Mouse (Mus musculus) midbrain, postnatal 0 days (tissue): Measurements from ENCODE around the gene Slc29a2. TPM values are rescaled to one million over a fixed set of nuclear protein-coding genes. Genes with fewer than 3 reads are reported as not detected.

Source experiments
- ATAC-seq: fragments of 200-750 bp; cut with Nextera tagmentation; 2 replicates; pipeline ENCODE4 v1.8.0; 2017; ENCODE audit warnings: moderate number of reproducible peaks, mild to moderate bottlenecking, moderate TSS enrichment, moderate library complexity; ENCODE audit not compliant: low FRiP score
- DNase-seq: peaks from one replicate; pipeline ENCODE4 v3.0.0-alpha.2; 2015; ENCODE audit warnings: low spot score
- H3K27ac ChIP-seq: fragments of 300-500 bp; sonication (generic); 2 replicates; pipeline ENCODE4 v1.5.1; 2014; ENCODE audit warnings: low read depth, mild to moderate bottlenecking, low read length, mixed read lengths
- H3K27me3 ChIP-seq: fragments of 300-500 bp; sonication (generic); 2 replicates; pipeline ENCODE4 v1.6.1; 2014; ENCODE audit warnings: low read length, control low read depth, mixed read lengths; ENCODE audit not compliant: insufficient read depth
- H3K36me3 ChIP-seq: fragments of 300-500 bp; sonication (generic); 2 replicates; pipeline ENCODE4 v1.6.1; 2014; ENCODE audit warnings: low read length, control low read depth, mixed read lengths; ENCODE audit not compliant: insufficient read depth
- H3K4me1 ChIP-seq: fragments of 300-500 bp; sonication (generic); 2 replicates; pipeline ENCODE4 v1.6.1; 2014; ENCODE audit warnings: mild to moderate bottlenecking, control low read depth, antibody characterized with exemption, low read length, mixed read lengths; ENCODE audit not compliant: insufficient read depth
- H3K4me2 ChIP-seq: fragments of 300-500 bp; sonication (generic); 2 replicates; pipeline ENCODE4 v1.6.1; 2014; ENCODE audit warnings: low read depth, mild to moderate bottlenecking, low read length, mixed read lengths; ENCODE audit not compliant: poor library complexity, severe bottlenecking
- H3K4me3 ChIP-seq: fragments of 300-500 bp; sonication (generic); 2 replicates; pipeline ENCODE4 v1.5.1; 2014; ENCODE audit warnings: low read depth, mild to moderate bottlenecking, low read length, moderate library complexity
- H3K9ac ChIP-seq: fragments of 300-500 bp; sonication (generic); replicated peaks from 2 replicates; pipeline ENCODE4 v1.6.1; 2014; ENCODE audit warnings: mild to moderate bottlenecking, low read length, moderate library complexity, mixed read lengths; ENCODE audit not compliant: poor library complexity, severe bottlenecking
- H3K9me3 ChIP-seq: fragments of 300-500 bp; sonication (generic); 2 replicates; pipeline ENCODE4 v1.6.1; 2016; ENCODE audit warnings: low read length, control low read depth
- CTCF ChIP-seq: IDR thresholded peaks from 2 replicates; pipeline ENCODE4 v1.5.1; 2016; ENCODE audit warnings: antibody characterized with exemption, mild to moderate bottlenecking
- WGBS: fragments of 180-500 bp; shearing (Covaris S2); extraction: QIAGEN DNeasy Blood & Tissue Kit; methylation state at CpG from one replicate; pipeline ENCODE4 v1.1.7; 2014; 5-methylcytosine and 5-hydroxymethylcytosine counted together
- polyA plus RNA-seq: library from polyadenylated mRNA; unstranded; fragments of >200 nt; fragmentation: Nextera tagmentation; extraction: Ambion mirVana; gene quantifications from 2 replicates; pipeline ENCODE4 v1.2.1, GENCODE M21; 2015
- total RNA-seq: library from RNA; depleted of rRNA; stranded (reverse); fragments of >200 nt; gene quantifications from 2 replicates; pipeline ENCODE4 v1.2.3, GENCODE M21; 2014

The Slc29a2 gene
- total and polyA plus RNA-seq, 2 experiments from 2014 or later: 19.1 to 30.2 TPM

GRCm38 (mm10) chr19:5069978-5070377 is 46.3 kb downstream of the Slc29a2 start:
- no peak overlapping the region for H3K9ac ChIP-seq
- no peak overlapping the region for H3K4me3 ChIP-seq
- WGBS: 87% methylated on average over 7 of the region's 7 CpGs
- no peaks in the 10 kb centered on the region for H3K36me3 ChIP-seq
- DNase-seq (no peak), ATAC-seq (no peak)
- no peak overlapping the region for H3K27ac ChIP-seq
- H3K4me1 ChIP-seq: peaks cover 11% of the 10 kb centered on the region
- peaks cover 29% of the 10 kb centered on the region for H3K27me3 ChIP-seq
- TF ChIP-seq CTCF: no peak
- no peaks in the 10 kb centered on the region for H3K9me3 ChIP-seq
- peak overlapping the region; percentile 1; the same call in 1 of the 2 replicates for H3K4me2 ChIP-seq

- ATAC-seq: no peak
- Histone ChIP-seq H3K9me3 (no peaks in the 10 kb centered on the region), H3K4me1 (peaks cover 11% of the 10 kb centered on the region), H3K9ac (peak overlapping the region; percentile 66), H3K4me3 (peak overlapping the region; percentile 45), H3K27me3 (peaks cover 29% of the 10 kb centered on the region), H3K27ac (no peak overlapping the region; the same call in 1 of the 2 replicates), H3K36me3 (no peaks in the 10 kb centered on the region), H3K4me2 (peak overlapping the region; percentile 91)
- WGBS: 10% methylated on average over 11 of the region's 11 CpGs
- no peak for DNase-seq
- no peak for TF ChIP-seq CTCF
Measured at GRCm38 (mm10) chr19:5071077-5071476, 47.4 kb downstream of the Slc29a2 start.

- TF ChIP-seq CTCF: no peak
Measured at GRCm38 (mm10) chr19:5071545-5072369, 48.1 kb downstream of the Slc29a2 start.

GRCm38 (mm10) chr19:5072389-5073019 is 48.8 kb downstream of the Slc29a2 start:
- WGBS: 3% methylated on average over 20 of the region's 20 CpGs
- no peak for ATAC-seq
- H3K9ac ChIP-seq: 0 out of 2 replicates have a peak overlapping the region, but pooled peaks have one; percentile 66

More at GRCm38 (mm10) chr19:5071545-5072369, 48.1 kb downstream of the Slc29a2 start:
- ATAC-seq: peak; percentile 64
- WGBS: under 1% methylated on average over 39 of the region's 40 CpGs
- peak; percentile 78 for DNase-seq
- H3K4me3 ChIP-seq: peak overlapping the region; percentile 45
- H3K4me2 ChIP-seq: peak overlapping the region; percentile 91
- peak overlapping the region; percentile 66 for H3K9ac ChIP-seq
- peaks cover 29% of the 10 kb centered on the region for H3K27me3 ChIP-seq
- H3K36me3 ChIP-seq: no peaks in the 10 kb centered on the region
- H3K4me1 ChIP-seq: peaks cover 11% of the 10 kb centered on the region
- H3K27ac ChIP-seq: no peak overlapping the region; the same call in 1 of the 2 replicates
- H3K9me3 ChIP-seq: no peaks in the 10 kb centered on the region

GRCm38 (mm10) chr19:5073028-5073427 is 49.4 kb downstream of the Slc29a2 start:
- peaks cover 23% of the 10 kb centered on the region for H3K27me3 ChIP-seq
- DNase-seq (peak; percentile 78), ATAC-seq (no peak)
- H3K36me3 ChIP-seq: no peaks in the 10 kb centered on the region
- no peak overlapping the region for H3K9ac ChIP-seq
- H3K4me1 ChIP-seq: peaks cover 8% of the 10 kb centered on the region
- peak; percentile 72 for TF ChIP-seq CTCF
- WGBS: 2% methylated on average over 15 of the region's 15 CpGs
- peak overlapping the region; percentile 45; the same call in 1 of the 2 replicates for H3K4me3 ChIP-seq
- H3K27ac ChIP-seq: no peak overlapping the region
- peak overlapping the region; percentile 91 for H3K4me2 ChIP-seq
- H3K9me3 ChIP-seq: no peaks in the 10 kb centered on the region

More at GRCm38 (mm10) chr19:5072389-5073019, 48.8 kb downstream of the Slc29a2 start:
- no peak for DNase-seq
- H3K27me3 ChIP-seq: peaks cover 25% of the 10 kb centered on the region
- peak overlapping the region; percentile 45 for H3K4me3 ChIP-seq
- peaks cover 11% of the 10 kb centered on the region for H3K4me1 ChIP-seq
- TF ChIP-seq CTCF: no peak
- no peak overlapping the region for H3K27ac ChIP-seq
- H3K9me3 ChIP-seq: no peaks in the 10 kb centered on the region
- H3K4me2 ChIP-seq: peak overlapping the region; percentile 91
- H3K36me3 ChIP-seq: no peaks in the 10 kb centered on the region
